Mouse (Mus musculus): ENCODE measurements around the gene Syt12.

Syt12 gene

GRCm38 (mm10) chr19:4398959-4399358 lies 78.3 kb downstream of the Syt12 start:
- no peak for DNase-seq

- no peak for DNase-seq
Measured at GRCm38 (mm10) chr19:4398630-4398948, 78.7 kb downstream of the Syt12 start.

- DNase-seq: peak; percentile 52 to 60
Measured at GRCm38 (mm10) chr19:4397798-4398629, 79.2 kb downstream of the Syt12 start, which contains the start of gene Kdm2a. Gene Kdm2a, minus strand, starts transcription at chr19:4398285.

DNA sequence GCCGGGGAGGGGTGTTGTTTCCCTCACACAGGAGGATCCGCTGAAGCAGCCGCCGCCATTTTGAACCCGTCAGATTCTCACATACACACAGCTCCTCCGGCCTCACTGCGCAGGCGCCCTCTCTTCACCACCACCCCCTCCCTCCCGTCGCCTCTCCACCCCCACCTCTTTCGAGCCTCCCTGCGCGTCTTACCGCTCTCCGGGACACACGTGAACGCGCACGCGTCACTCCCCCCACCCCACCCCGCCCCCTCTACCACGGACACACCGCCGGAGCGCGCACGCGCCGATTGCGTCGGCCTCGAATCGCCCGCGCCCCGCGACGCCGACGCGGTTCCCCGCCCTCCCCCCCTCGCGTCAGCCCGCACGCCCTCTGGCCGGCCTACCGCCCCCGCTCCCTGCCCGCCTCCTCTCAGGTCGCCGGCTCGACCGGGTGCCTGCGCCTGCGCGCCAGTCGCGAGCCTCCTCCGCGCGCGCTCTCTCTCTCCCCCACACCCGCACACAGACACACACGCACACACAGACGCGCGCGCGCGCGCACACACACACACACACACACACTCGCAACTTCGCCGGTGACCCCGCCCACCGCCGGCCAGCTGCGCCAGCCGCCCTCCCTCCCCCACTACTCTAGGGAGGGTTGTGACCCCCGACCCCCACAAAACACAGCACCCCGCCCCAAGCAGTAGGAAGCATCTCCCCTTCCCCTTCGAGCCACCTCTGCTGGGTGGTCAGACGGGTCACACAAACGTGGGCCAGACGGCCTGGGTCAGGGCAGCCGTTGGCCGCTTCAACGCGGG lies 80.0 kb downstream of the Syt12 start:
- peak; percentile 98 for DNase-seq

GRCm38 (mm10) chr19:4396081-4396997 lies 80.9 kb downstream of the Syt12 start:
- peak; percentile 60 to 61 for DNase-seq
